ENCODE assay signal across 28 mouse cellular contexts in the genomic region with DNA sequence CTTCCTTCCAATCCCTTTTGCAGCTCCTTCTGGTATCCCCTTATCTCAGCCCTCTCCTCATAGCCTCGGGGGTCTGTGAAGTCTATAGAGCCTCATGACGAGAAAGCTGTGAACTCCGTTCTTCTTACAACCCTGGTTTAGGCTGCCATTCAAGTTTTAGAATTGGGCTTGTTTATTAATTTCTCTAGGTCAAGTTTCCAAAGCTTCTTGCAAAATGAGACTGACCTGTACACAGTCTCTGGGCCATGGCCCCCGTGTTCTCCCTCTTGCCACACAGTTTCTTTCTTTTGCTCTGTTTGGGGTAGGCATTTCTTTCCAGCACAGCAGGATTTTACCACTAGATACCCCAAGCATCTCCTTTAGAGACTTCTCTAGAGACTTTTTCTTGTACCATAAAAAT.
A peak's percentile ranks its signal among the peaks of the same experiment; 100 is the strongest.
DNase-seq lines count a peak whose midpoint lies in the region; ATAC-seq and TF ChIP-seq lines count a peak whose summit lies in the region.
"Had no signal": no experiment of that assay in that cellular context is flagged by ENCODE, and none has a peak within 500 bp of the region (broad histone marks: within the 10 kb centered on the region; RNA-seq: fewer than 3 reads in every experiment).

No protein-coding gene starts in this region.

- H3K9ac ChIP-seq in liver, adult 2 months (ENCODE audit: low read depth, low read length), result no peak overlapping the region
- no peak overlapping the region for H3K9ac ChIP-seq in liver, embryonic 12.5 days
- no peak overlapping the region for H3K9ac ChIP-seq in lung, embryonic 16.5 days (ENCODE audit: low read length)
- no peak overlapping the region for H3K9ac ChIP-seq in CH12.LX (ENCODE audit: insufficient read depth, low read depth)
- H3K9ac ChIP-seq: embryonic facial prominence, embryonic 13.5 days; forebrain, embryonic 12.5 days; forebrain, embryonic 15.5 days; heart, embryonic 13.5 days; hindbrain, embryonic 14.5 days had no signal

- no peak overlapping the region for H3K27ac ChIP-seq in liver, adult 2 months (replicated peaks; ENCODE audit: insufficient read depth, low read depth, low read length)
- H3K27ac ChIP-seq in liver, embryonic 12.5 days, result no peak overlapping the region
- H3K27ac ChIP-seq in lung, embryonic 16.5 days (ENCODE audit: low read length), result peak overlapping the region; percentile 76
- no peak overlapping the region for H3K27ac ChIP-seq in CH12.LX (ENCODE audit: insufficient read depth, low read depth)
- H3K27ac ChIP-seq in heart, embryonic 10.5 days, result no peak overlapping the region
- H3K27ac ChIP-seq: embryonic facial prominence, embryonic 10.5 days; embryonic facial prominence, embryonic 13.5 days; forebrain, embryonic 12.5 days; forebrain, embryonic 15.5 days; heart, embryonic 13.5 days; hindbrain, embryonic 14.5 days; hindbrain, postnatal 0 days had no signal

- H3K36me3 ChIP-seq in liver, adult 2 months (ENCODE audit: control insufficient read depth, insufficient read depth, low read length), result no peaks in the 10 kb centered on the region
- H3K36me3 ChIP-seq in liver, embryonic 12.5 days, result no peaks in the 10 kb centered on the region
- no peaks in the 10 kb centered on the region for H3K36me3 ChIP-seq in lung, embryonic 16.5 days (ENCODE audit: control insufficient read depth, insufficient read depth, low read length)
- H3K36me3 ChIP-seq in CH12.LX (replicated peaks in 1 of 2; ENCODE audit: control insufficient read depth in 1 of 2, insufficient read depth in 1 of 2, low read length in 1 of 2), result no peaks in the 10 kb centered on the region
- H3K36me3 ChIP-seq in heart, embryonic 10.5 days, result no peaks in the 10 kb centered on the region
- H3K36me3 ChIP-seq: embryonic facial prominence, embryonic 10.5 days; embryonic facial prominence, embryonic 13.5 days; forebrain, embryonic 12.5 days; forebrain, embryonic 15.5 days; heart, embryonic 13.5 days had no signal

- 35% methylated on average over 4 of the region's 4 CpGs for WGBS in liver, adult 2 months
- 59% methylated on average over 4 of the region's 4 CpGs for WGBS in liver, embryonic 12.5 days (ENCODE audit: insufficient replicate concordance)
- WGBS in lung, embryonic 16.5 days, result 33% methylated on average over 4 of the region's 4 CpGs
- 53% methylated on average over 4 of the region's 4 CpGs for WGBS in heart, embryonic 10.5 days

- peak; percentile 76 for DNase-seq in liver, adult 2 months (ENCODE audit: extremely low read depth, low read depth, low spot score)
- DNase-seq in lung, postnatal 4 days, result no peak
- DNase-seq in CH12.LX (ENCODE audit: extremely low read depth) (no peak), adipocyte (ENCODE audit: low spot score) (peak; percentile 37)
- no peak for DNase-seq in heart, embryonic 10.5 days (ENCODE audit: low spot score)
- DNase-seq: adrenal gland, adult 2 months; cerebellum, adult 11-12 months; cerebellum, adult 8-10 months; cerebellum, postnatal 10 days; cerebellum, postnatal 36 days; embryo, embryonic 11 days; gastrocnemius, postnatal 25 days; heart, adult 18-20 months; heart, postnatal 14 days; heart, postnatal 4 days had no signal

- TF ChIP-seq EP300 in CH12.LX (IDR thresholded peaks at IDR 0.05; ENCODE audit: low read length), result no peak

- no peak for TF ChIP-seq RAD21 in CH12.LX (IDR thresholded peaks at IDR 0.05; ENCODE audit: low read depth, low read length)

- ATAC-seq in liver, embryonic 12.5 days, result no peak
- ATAC-seq in lung, embryonic 16.5 days (ENCODE audit: low read depth), result peak; percentile 73
- ATAC-seq: activated CD4-positive, CD25-positive, alpha-beta regulatory T cell, adult 4 months; CD4-positive, CD25-positive, alpha-beta regulatory T cell, adult 4 months; forebrain, embryonic 15.5 days; hindbrain, postnatal 0 days; inflammation-experienced regulatory T-cells, adult 6 months had no signal

- no peaks in the 10 kb centered on the region for H3K9me3 ChIP-seq in liver, embryonic 12.5 days (replicated peaks)
- H3K9me3 ChIP-seq in lung, embryonic 16.5 days (ENCODE audit: control insufficient read depth, low read length), result no peaks in the 10 kb centered on the region
- H3K9me3 ChIP-seq in CH12.LX (replicated peaks; ENCODE audit: low read length), result no peaks in the 10 kb centered on the region
- no peaks in the 10 kb centered on the region for H3K9me3 ChIP-seq in heart, embryonic 10.5 days
- H3K9me3 ChIP-seq: embryonic facial prominence, embryonic 10.5 days; embryonic facial prominence, embryonic 13.5 days; forebrain, embryonic 12.5 days; forebrain, embryonic 15.5 days; heart, embryonic 13.5 days had no signal

- H3K4me1 ChIP-seq in liver, adult 2 months (ENCODE audit: control insufficient read depth, insufficient read depth, low read length), result peaks cover 5% of the 10 kb centered on the region; the same call in 1 of the 2 replicates
- peaks cover 13% of the 10 kb centered on the region for H3K4me1 ChIP-seq in liver, embryonic 12.5 days
- H3K4me1 ChIP-seq in lung, embryonic 16.5 days (replicated peaks; ENCODE audit: control insufficient read depth, insufficient read depth, low read length), result no peaks in the 10 kb centered on the region; the same call in 1 of the 2 replicates
- H3K4me1 ChIP-seq in CH12.LX (ENCODE audit: control insufficient read depth in 1 of 2, insufficient read depth in 2 of 2), result no peaks in the 10 kb centered on the region
- no peaks in the 10 kb centered on the region for H3K4me1 ChIP-seq in heart, embryonic 10.5 days
- H3K4me1 ChIP-seq: heart, embryonic 13.5 days had no signal

- dilution Hi-C loops in CH12.LX (cut with MboI; ENCODE audit: extremely low pct_ligation_motif_present, extremely low pct_unique_long_range_greater_than_20kb, low sequenced_read_pairs), result no loop called here

- H3K27me3 ChIP-seq in liver, adult 2 months (ENCODE audit: control insufficient read depth, insufficient read depth, low read length), result no peaks in the 10 kb centered on the region
- H3K27me3 ChIP-seq in liver, embryonic 12.5 days (replicated peaks), result no peaks in the 10 kb centered on the region
- no peaks in the 10 kb centered on the region for H3K27me3 ChIP-seq in lung, embryonic 16.5 days (ENCODE audit: control insufficient read depth, insufficient read depth, low read depth, low read length)
- no peaks in the 10 kb centered on the region for H3K27me3 ChIP-seq in CH12.LX (replicated peaks)
- H3K27me3 ChIP-seq in heart, embryonic 10.5 days (ENCODE audit: insufficient read depth, poor library complexity, severe bottlenecking), result no peaks in the 10 kb centered on the region
- H3K27me3 ChIP-seq: embryonic facial prominence, embryonic 13.5 days; forebrain, embryonic 12.5 days; forebrain, embryonic 15.5 days; heart, embryonic 13.5 days had no signal

- TF ChIP-seq POLR2A in liver, adult 2 months (IDR thresholded peaks at IDR 0.05; ENCODE audit: extremely low read depth, insufficient read depth, low read length), result no peak
- no peak for TF ChIP-seq POLR2A in CH12.LX (IDR thresholded peaks at IDR 0.05; ENCODE audit: low read depth, low read length)

- H3K4me3 ChIP-seq in liver, adult 2 months (ENCODE audit: insufficient read depth, low read depth, low read length), result no peak overlapping the region
- no peak overlapping the region for H3K4me3 ChIP-seq in liver, embryonic 12.5 days
- no peak overlapping the region for H3K4me3 ChIP-seq in lung, embryonic 16.5 days (ENCODE audit: low read length)
- H3K4me3 ChIP-seq in CH12.LX (replicated peaks in 1 of 3; ENCODE audit: low read depth in 2 of 3, low read length in 2 of 3, poor library complexity in 1 of 3), result no peak overlapping the region
- no peak overlapping the region for H3K4me3 ChIP-seq in heart, embryonic 10.5 days
- H3K4me3 ChIP-seq: embryonic facial prominence, embryonic 10.5 days; embryonic facial prominence, embryonic 13.5 days; erythroblast, embryonic 14.5 days; forebrain, embryonic 12.5 days; forebrain, embryonic 15.5 days; heart, embryonic 13.5 days had no signal

- in situ Hi-C loops in CH12.LX (cut with MboI; ENCODE audit: low pct_ligation_motif_present, low pct_unique_long_range_greater_than_20kb, low sequenced_read_pairs), result no loop called here

- TF ChIP-seq CTCF in liver, adult 2 months (IDR thresholded peaks at IDR 0.05; ENCODE audit: low read depth, low read length), result no peak
- no peak for TF ChIP-seq CTCF in CH12.LX (conservative IDR thresholded peaks at IDR 0.05 in 1 of 2, IDR thresholded peaks at IDR 0.05 in 1 of 2; ENCODE audit: low read depth in 2 of 2, low read length in 2 of 2)

- no peaks in the 10 kb centered on the region for H3K79me2 ChIP-seq in liver, adult 2 months (ENCODE audit: control insufficient read depth, insufficient read depth, low read length)
- H3K79me2 ChIP-seq in CH12.LX (replicated peaks; ENCODE audit: control insufficient read depth, extremely low read depth, insufficient read depth, poor library complexity, severe bottlenecking), result no peaks in the 10 kb centered on the region

- H3K4me2 ChIP-seq in liver, embryonic 12.5 days, result no peak overlapping the region
- peak overlapping the region; percentile 33 for H3K4me2 ChIP-seq in lung, embryonic 16.5 days (ENCODE audit: low read depth, low read length)
- 0 out of 2 replicates have a peak overlapping the region, but pooled peaks have one; percentile 2 for H3K4me2 ChIP-seq in CH12.LX (ENCODE audit: insufficient read depth, low read depth, poor library complexity, severe bottlenecking)
- H3K4me2 ChIP-seq: embryonic facial prominence, embryonic 13.5 days; forebrain, embryonic 12.5 days; forebrain, embryonic 15.5 days; heart, embryonic 13.5 days; hindbrain, embryonic 14.5 days had no signal

TF ChIP-seq in CH12.LX, 34 proteins besides CTCF, POLR2A, EP300 and RAD21:
- TF ChIP-seq ELF1 (IDR thresholded peaks at IDR 0.05; ENCODE audit: low read depth, low read length) (no peak), NELFE (IDR thresholded peaks at IDR 0.05; ENCODE audit: low read depth, low read length) (no peak), MAX (IDR thresholded peaks at IDR 0.05; ENCODE audit: low read length) (no peak)

Comparison
In these comparisons a context has a peak if more than half of its experiments do, and no peak if none do; other contexts are left out.
1. DNase-seq: peak in liver, adult 2 months (single experiment) and adipocyte (single experiment); none in lung, postnatal 4 days (0 of 2), CH12.LX (single experiment) and heart, embryonic 10.5 days (single experiment).